Mouse (Mus musculus): ENCODE results near the gene Anxa9. TPM values are rescaled to one million over a fixed set of nuclear protein-coding genes. Genes with fewer than 3 reads are reported as not detected.

The Anxa9 gene
- total and polyA plus RNA-seq, 2 experiments, result 0.55 to 0.91 TPM

DNA sequence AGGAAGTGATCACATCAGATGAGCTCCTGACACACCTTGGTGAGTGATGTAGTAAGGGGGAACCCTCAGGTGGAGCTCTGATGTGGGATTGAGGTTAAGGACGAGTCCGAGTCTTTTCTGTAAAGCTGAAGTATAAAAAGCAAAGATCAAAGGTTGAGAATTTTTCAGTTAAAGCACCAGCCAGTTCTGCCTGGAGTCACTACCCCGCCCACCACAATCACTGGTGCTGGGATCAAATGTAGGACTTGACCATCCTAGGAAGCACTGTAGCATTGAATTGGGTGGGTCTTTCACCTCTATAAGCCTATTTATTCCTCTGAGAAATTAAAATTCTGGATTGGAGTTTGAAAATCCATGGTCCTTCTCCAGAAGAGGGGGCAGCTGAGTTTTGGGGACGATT lies 15.9 kb downstream of the Anxa9 start:
- peaks cover 60% of the 10 kb centered on the region for H3K36me3 ChIP-seq (ENCODE audit: control insufficient read depth, insufficient read depth, low read length)
- DNase-seq (ENCODE audit: extremely low read depth, low read depth, low spot score), result no peak
- peaks cover 45% of the 10 kb centered on the region for H3K4me1 ChIP-seq (ENCODE audit: control insufficient read depth, insufficient read depth, low read length)
- H3K27ac ChIP-seq (replicated peaks; ENCODE audit: insufficient read depth, low read depth, low read length), result no peak overlapping the region
- peaks cover 7% of the 10 kb centered on the region; the same call in 1 of the 2 replicates for H3K79me2 ChIP-seq (ENCODE audit: control insufficient read depth, insufficient read depth, low read length)
- 0 out of 2 replicates have a peak overlapping the region, but pooled peaks have one; percentile 1 for H3K9ac ChIP-seq (ENCODE audit: low read depth, low read length)
- H3K4me3 ChIP-seq (ENCODE audit: insufficient read depth, low read depth, low read length), result no peak overlapping the region
- TF ChIP-seq CTCF (IDR thresholded peaks at IDR 0.05; ENCODE audit: low read depth, low read length), result no peak
- no peak for TF ChIP-seq POLR2A (IDR thresholded peaks at IDR 0.05; ENCODE audit: extremely low read depth, insufficient read depth, low read length)
- no peaks in the 10 kb centered on the region for H3K27me3 ChIP-seq (ENCODE audit: control insufficient read depth, insufficient read depth, low read length)
- WGBS, result 49% methylated on average over 4 of the region's 4 CpGs

DNA sequence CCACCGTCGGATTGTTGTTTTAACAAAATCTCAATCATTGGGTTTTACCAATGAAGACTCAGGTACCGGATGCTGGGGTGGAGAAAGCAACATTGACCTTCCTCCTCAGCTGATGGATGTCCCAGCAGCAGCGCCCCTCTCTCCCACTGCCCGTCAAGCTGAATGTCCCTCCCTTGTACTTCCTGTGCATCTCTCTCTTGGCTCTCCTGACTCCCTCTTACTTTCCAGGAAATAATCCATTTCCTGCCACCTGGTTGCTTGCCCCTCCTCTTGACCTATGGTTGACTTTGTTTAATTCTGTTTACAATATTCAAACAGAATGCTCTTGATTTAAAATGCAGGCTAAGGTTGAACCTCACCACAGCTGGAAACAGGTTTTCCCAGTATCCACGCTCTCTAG lies 16.8 kb downstream of the Anxa9 start:
- Histone ChIP-seq H3K27me3 (ENCODE audit: control insufficient read depth, insufficient read depth, low read length) (no peaks in the 10 kb centered on the region), H3K79me2 (ENCODE audit: control insufficient read depth, insufficient read depth, low read length) (peaks cover 7% of the 10 kb centered on the region; the same call in 1 of the 2 replicates), H3K4me1 (ENCODE audit: control insufficient read depth, insufficient read depth, low read length) (peaks cover 44% of the 10 kb centered on the region), H3K27ac (replicated peaks; ENCODE audit: insufficient read depth, low read depth, low read length) (no peak overlapping the region), H3K36me3 (ENCODE audit: control insufficient read depth, insufficient read depth, low read length) (peaks cover 60% of the 10 kb centered on the region), H3K9ac (ENCODE audit: low read depth, low read length) (no peak overlapping the region), H3K4me3 (ENCODE audit: insufficient read depth, low read depth, low read length) (no peak overlapping the region)
- no peak for DNase-seq (ENCODE audit: extremely low read depth, low read depth, low spot score)
- no peak for TF ChIP-seq POLR2A (IDR thresholded peaks at IDR 0.05; ENCODE audit: extremely low read depth, insufficient read depth, low read length)
- WGBS, result 61% methylated on average over 6 of the region's 6 CpGs

DNA sequence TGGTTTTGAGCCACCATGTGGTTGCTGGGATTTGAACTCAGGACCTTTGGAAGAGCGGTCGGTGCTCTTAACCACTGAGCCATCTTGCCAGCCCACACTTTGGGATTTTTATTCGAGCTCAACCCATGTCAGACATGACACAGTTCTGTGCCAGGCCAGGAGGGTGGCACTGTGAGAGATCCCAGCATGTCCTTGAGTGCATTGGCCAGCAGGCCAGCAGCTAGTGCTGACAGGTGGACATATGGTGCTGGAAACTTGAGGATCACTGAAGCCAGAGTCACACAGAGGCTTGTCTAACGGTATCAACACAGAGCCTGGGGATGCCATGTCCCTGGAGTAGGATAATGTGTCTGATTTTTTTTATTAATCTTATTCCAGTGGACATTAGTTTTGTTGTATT lies 17.6 kb downstream of the Anxa9 start:
- H3K36me3 ChIP-seq (ENCODE audit: control insufficient read depth, insufficient read depth, low read length), result peaks cover 55% of the 10 kb centered on the region
- H3K4me1 ChIP-seq (ENCODE audit: control insufficient read depth, insufficient read depth, low read length), result peaks cover 45% of the 10 kb centered on the region
- H3K4me3 ChIP-seq (ENCODE audit: insufficient read depth, low read depth, low read length), result no peak overlapping the region
- no peak overlapping the region for H3K27ac ChIP-seq (replicated peaks; ENCODE audit: insufficient read depth, low read depth, low read length)
- H3K9ac ChIP-seq (ENCODE audit: low read depth, low read length), result no peak overlapping the region
- peaks cover 11% of the 10 kb centered on the region; the same call in 1 of the 2 replicates for H3K79me2 ChIP-seq (ENCODE audit: control insufficient read depth, insufficient read depth, low read length)
- H3K27me3 ChIP-seq (ENCODE audit: control insufficient read depth, insufficient read depth, low read length), result no peaks in the 10 kb centered on the region
- DNase-seq (ENCODE audit: extremely low read depth, low read depth, low spot score), result no peak
- TF ChIP-seq CTCF (IDR thresholded peaks at IDR 0.05; ENCODE audit: low read depth, low read length), result no peak
- no peak for TF ChIP-seq POLR2A (IDR thresholded peaks at IDR 0.05; ENCODE audit: extremely low read depth, insufficient read depth, low read length)
- WGBS, result 84% methylated on average over 4 of the region's 4 CpGs

DNA sequence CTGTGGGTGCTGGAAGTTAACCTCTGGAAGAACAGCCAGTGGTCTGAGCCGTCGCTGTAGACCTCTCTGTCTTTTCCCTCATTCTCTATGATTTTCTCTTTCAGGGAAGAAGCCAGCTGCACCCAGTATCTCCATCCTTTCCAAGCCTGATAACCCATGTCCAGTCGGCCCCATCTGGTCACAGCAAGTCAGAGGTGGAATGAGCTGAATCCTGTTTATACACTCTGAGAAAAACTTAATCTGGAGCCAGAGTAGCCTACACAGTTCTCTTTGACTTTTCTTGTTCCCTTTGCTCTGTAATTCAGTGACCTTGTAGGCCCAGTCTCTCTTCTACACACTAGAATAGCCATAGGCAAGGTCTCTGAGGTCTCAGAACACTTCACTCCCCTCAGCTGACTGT lies 19.4 kb downstream of the Anxa9 start:
- DNase-seq (ENCODE audit: extremely low read depth, low read depth, low spot score), result no peak
- Histone ChIP-seq H3K79me2 (ENCODE audit: control insufficient read depth, insufficient read depth, low read length) (peaks cover 20% of the 10 kb centered on the region; the same call in 1 of the 2 replicates), H3K9ac (ENCODE audit: low read depth, low read length) (no peak overlapping the region), H3K36me3 (ENCODE audit: control insufficient read depth, insufficient read depth, low read length) (peaks cover 45% of the 10 kb centered on the region), H3K4me1 (ENCODE audit: control insufficient read depth, insufficient read depth, low read length) (peaks cover 32% of the 10 kb centered on the region), H3K27ac (replicated peaks; ENCODE audit: insufficient read depth, low read depth, low read length) (no peak overlapping the region), H3K4me3 (ENCODE audit: insufficient read depth, low read depth, low read length) (no peak overlapping the region), H3K27me3 (ENCODE audit: control insufficient read depth, insufficient read depth, low read length) (no peaks in the 10 kb centered on the region)
- WGBS, result 81% methylated on average over 3 of the region's 3 CpGs
- no peak for TF ChIP-seq CTCF (IDR thresholded peaks at IDR 0.05; ENCODE audit: low read depth, low read length)
- TF ChIP-seq POLR2A (IDR thresholded peaks at IDR 0.05; ENCODE audit: extremely low read depth, insufficient read depth, low read length), result no peak

DNA sequence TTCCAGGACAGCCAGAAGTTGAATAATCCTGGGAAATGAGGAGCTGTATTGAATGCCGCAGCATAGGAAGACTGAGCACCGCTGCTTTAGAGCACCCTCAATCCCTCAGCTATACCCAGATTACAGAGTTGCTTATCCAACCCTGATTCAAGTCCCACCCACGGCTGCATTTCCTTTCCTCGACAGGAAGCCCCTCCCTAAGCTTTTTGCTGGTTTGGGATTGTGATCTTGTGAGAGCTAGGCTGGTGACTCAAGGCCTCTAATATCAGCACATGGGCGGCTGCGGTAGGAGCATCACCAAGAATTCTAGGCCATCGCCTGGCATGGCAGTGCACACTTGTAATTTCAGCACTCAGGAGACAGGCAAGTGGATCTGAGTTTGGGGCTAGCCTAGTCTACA lies 20.5 kb downstream of the Anxa9 start:
- Histone ChIP-seq H3K4me1 (ENCODE audit: control insufficient read depth, insufficient read depth, low read length) (peaks cover 26% of the 10 kb centered on the region), H3K9ac (ENCODE audit: low read depth, low read length) (peak overlapping the region; percentile 37), H3K27ac (replicated peaks; ENCODE audit: insufficient read depth, low read depth, low read length) (peak overlapping the region; percentile 69), H3K27me3 (ENCODE audit: control insufficient read depth, insufficient read depth, low read length) (no peaks in the 10 kb centered on the region), H3K36me3 (ENCODE audit: control insufficient read depth, insufficient read depth, low read length) (peaks cover 38% of the 10 kb centered on the region), H3K4me3 (ENCODE audit: insufficient read depth, low read depth, low read length) (peak overlapping the region; percentile 1; the same call in 1 of the 2 replicates), H3K79me2 (ENCODE audit: control insufficient read depth, insufficient read depth, low read length) (peaks cover 20% of the 10 kb centered on the region; the same call in 1 of the 2 replicates)
- TF ChIP-seq CTCF (IDR thresholded peaks at IDR 0.05; ENCODE audit: low read depth, low read length), result no peak
- TF ChIP-seq POLR2A (IDR thresholded peaks at IDR 0.05; ENCODE audit: extremely low read depth, insufficient read depth, low read length), result no peak
- 69% methylated on average over 7 of the region's 7 CpGs for WGBS
- no peak for DNase-seq (ENCODE audit: extremely low read depth, low read depth, low spot score)

DNA sequence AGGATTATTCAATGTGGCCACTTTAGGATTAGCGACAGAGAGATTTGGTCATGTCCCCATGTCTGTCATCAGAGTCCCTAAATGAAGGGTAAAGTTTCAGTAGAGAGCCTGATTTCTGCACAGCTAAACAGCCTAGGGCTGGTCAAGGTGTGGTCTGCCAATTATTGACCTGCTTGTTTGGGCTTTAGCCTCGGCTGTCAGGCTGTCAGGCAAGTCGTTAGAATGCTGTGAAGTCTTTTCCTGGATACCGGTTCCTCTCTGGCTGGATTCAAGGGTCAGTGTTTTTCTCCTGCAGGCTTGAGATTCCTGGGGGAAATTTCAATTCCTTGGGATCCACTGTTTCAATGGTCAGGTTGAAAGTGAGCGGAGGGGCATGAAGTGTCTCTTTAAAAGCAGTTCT lies 21.0 kb downstream of the Anxa9 start:
- H3K4me1 ChIP-seq (ENCODE audit: control insufficient read depth, insufficient read depth, low read length), result peaks cover 25% of the 10 kb centered on the region
- H3K79me2 ChIP-seq (ENCODE audit: control insufficient read depth, insufficient read depth, low read length), result peaks cover 20% of the 10 kb centered on the region; the same call in 1 of the 2 replicates
- 19% methylated on average over 5 of the region's 5 CpGs for WGBS
- H3K4me3 ChIP-seq (ENCODE audit: insufficient read depth, low read depth, low read length), result peak overlapping the region; percentile 1; the same call in 1 of the 2 replicates
- peak overlapping the region; percentile 37 for H3K9ac ChIP-seq (ENCODE audit: low read depth, low read length)
- H3K27me3 ChIP-seq (ENCODE audit: control insufficient read depth, insufficient read depth, low read length), result no peaks in the 10 kb centered on the region
- peaks cover 33% of the 10 kb centered on the region for H3K36me3 ChIP-seq (ENCODE audit: control insufficient read depth, insufficient read depth, low read length)
- DNase-seq (ENCODE audit: extremely low read depth, low read depth, low spot score), result peak; percentile 95
- TF ChIP-seq CTCF (IDR thresholded peaks at IDR 0.05; ENCODE audit: low read depth, low read length) (no peak), POLR2A (IDR thresholded peaks at IDR 0.05; ENCODE audit: extremely low read depth, insufficient read depth, low read length) (no peak)
- H3K27ac ChIP-seq (replicated peaks; ENCODE audit: insufficient read depth, low read depth, low read length), result peak overlapping the region; percentile 97

All from liver, adult 2 months (tissue).